Mouse (Mus musculus): Measurements from ENCODE around the gene Kcnk18. TPM values are rescaled to one million over a fixed set of nuclear protein-coding genes. Genes with fewer than 3 reads are reported as not detected.

The Kcnk18 gene
- polyA plus RNA-seq, 1 experiment from 2014 or later: not detected

GRCm38 (mm10) chr19:59192491-59192890 lies 26.5 kb upstream of the Kcnk18 start:
- ATAC-seq (ENCODE audit: borderline replicate concordance, extremely low read depth, low FRiP score, low TSS enrichment): no peak
- H3K9me3 ChIP-seq: no peaks in the 10 kb centered on the region
- no peak overlapping the region for H3K4me3 ChIP-seq
- WGBS: 17% methylated on average over 2 of the region's 2 CpGs
- H3K27me3 ChIP-seq: peaks cover 95% of the 10 kb centered on the region
- H3K27ac ChIP-seq: no peak overlapping the region
- H3K4me1 ChIP-seq: peaks cover 8% of the 10 kb centered on the region
- H3K36me3 ChIP-seq: no peaks in the 10 kb centered on the region
- H3K4me2 ChIP-seq: no peak overlapping the region
- no peak overlapping the region for H3K9ac ChIP-seq

- Histone ChIP-seq H3K9me3 (no peaks in the 10 kb centered on the region), H3K4me2 (peak overlapping the region; percentile 49), H3K27ac (no peak overlapping the region), H3K4me3 (peak overlapping the region; percentile 29; the same call in 1 of the 2 replicates), H3K4me1 (peaks cover 8% of the 10 kb centered on the region), H3K9ac (no peak overlapping the region), H3K36me3 (no peaks in the 10 kb centered on the region), H3K27me3 (peaks cover 93% of the 10 kb centered on the region)
- WGBS: 2% methylated on average over 10 of the region's 10 CpGs
- ATAC-seq (ENCODE audit: borderline replicate concordance, extremely low read depth, low FRiP score, low TSS enrichment): no peak
Measured at GRCm38 (mm10) chr19:59193456-59193855, 25.6 kb upstream of the Kcnk18 start.

GRCm38 (mm10) chr19:59193986-59194820 lies 24.8 kb upstream of the Kcnk18 start:
- no peaks in the 10 kb centered on the region for H3K36me3 ChIP-seq
- H3K4me2 ChIP-seq: peak overlapping the region; percentile 49
- peaks cover 86% of the 10 kb centered on the region for H3K27me3 ChIP-seq
- no peak; the same call in 1 of the 2 replicates for ATAC-seq (ENCODE audit: borderline replicate concordance, extremely low read depth, low FRiP score, low TSS enrichment)
- H3K9ac ChIP-seq: no peak overlapping the region
- no peaks in the 10 kb centered on the region for H3K9me3 ChIP-seq
- H3K4me3 ChIP-seq: peak overlapping the region; percentile 29
- H3K4me1 ChIP-seq: peaks cover 8% of the 10 kb centered on the region
- WGBS: 2% methylated on average over 50 of the region's 50 CpGs
- no peak overlapping the region for H3K27ac ChIP-seq

- no peak for ATAC-seq (ENCODE audit: borderline replicate concordance, extremely low read depth, low FRiP score, low TSS enrichment)
- Histone ChIP-seq H3K9ac (no peak overlapping the region), H3K9me3 (no peaks in the 10 kb centered on the region), H3K36me3 (no peaks in the 10 kb centered on the region), H3K4me1 (peaks cover 8% of the 10 kb centered on the region), H3K4me2 (no peak overlapping the region), H3K4me3 (no peak overlapping the region), H3K27ac (no peak overlapping the region), H3K27me3 (peaks cover 80% of the 10 kb centered on the region)
- 12% methylated on average over 9 of the region's 9 CpGs for WGBS
Measured at GRCm38 (mm10) chr19:59195181-59195770, 23.7 kb upstream of the Kcnk18 start.

DNA sequence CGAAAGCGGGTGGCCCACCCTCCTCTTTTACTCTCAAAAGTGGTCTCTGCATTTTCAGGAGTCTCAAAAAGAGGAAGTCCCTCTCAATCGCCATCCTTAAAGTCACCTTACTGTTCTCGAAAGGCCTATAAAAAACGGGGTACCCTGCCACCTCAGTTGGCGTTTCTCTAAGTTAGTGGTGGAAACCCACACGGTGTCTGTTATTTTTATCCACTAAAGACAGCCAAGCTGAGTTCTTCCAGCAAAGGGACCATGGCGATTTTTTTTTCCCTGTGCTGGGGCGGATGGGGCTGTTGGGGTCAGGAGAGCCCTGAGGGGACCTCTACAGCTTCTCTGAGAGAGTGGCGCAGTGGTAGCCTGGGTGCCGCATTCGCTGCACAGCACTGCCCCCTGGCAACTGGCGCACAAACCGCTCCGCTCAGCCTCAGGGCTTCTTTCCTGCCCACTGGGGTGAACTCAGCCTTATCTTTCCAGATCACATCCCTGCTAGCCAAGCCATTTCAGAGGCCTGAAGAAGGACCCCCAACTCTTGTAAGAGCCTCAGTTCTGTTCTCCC lies 22.8 kb upstream of the Kcnk18 start:
- Histone ChIP-seq H3K9me3 (no peaks in the 10 kb centered on the region), H3K9ac (no peak overlapping the region), H3K36me3 (no peaks in the 10 kb centered on the region), H3K4me2 (no peak overlapping the region), H3K4me3 (no peak overlapping the region), H3K27ac (no peak overlapping the region), H3K27me3 (peaks cover 71% of the 10 kb centered on the region), H3K4me1 (peaks cover 8% of the 10 kb centered on the region)
- WGBS: 8% methylated on average over 14 of the region's 15 CpGs
- 0 out of 2 replicates have a peak, but pooled peaks have one; percentile 67 for ATAC-seq (ENCODE audit: borderline replicate concordance, extremely low read depth, low FRiP score, low TSS enrichment)

GRCm38 (mm10) chr19:59198161-59198560 lies 20.9 kb upstream of the Kcnk18 start:
- Histone ChIP-seq H3K27ac (no peak overlapping the region), H3K9me3 (no peaks in the 10 kb centered on the region), H3K9ac (no peak overlapping the region), H3K4me3 (no peak overlapping the region), H3K36me3 (no peaks in the 10 kb centered on the region), H3K4me2 (no peak overlapping the region), H3K27me3 (peaks cover 51% of the 10 kb centered on the region), H3K4me1 (peaks cover 8% of the 10 kb centered on the region)
- WGBS: 38% methylated on average over 7 of the region's 7 CpGs
- no peak for ATAC-seq (ENCODE audit: borderline replicate concordance, extremely low read depth, low FRiP score, low TSS enrichment)

GRCm38 (mm10) chr19:59208475-59208874 lies 10.5 kb upstream of the Kcnk18 start:
- Histone ChIP-seq H3K4me2 (no peak overlapping the region), H3K9ac (no peak overlapping the region), H3K27ac (no peak overlapping the region), H3K4me1 (no peaks in the 10 kb centered on the region), H3K4me3 (no peak overlapping the region), H3K27me3 (no peaks in the 10 kb centered on the region), H3K9me3 (no peaks in the 10 kb centered on the region), H3K36me3 (no peaks in the 10 kb centered on the region)
- ATAC-seq (ENCODE audit: borderline replicate concordance, extremely low read depth, low FRiP score, low TSS enrichment): no peak
- WGBS: 25% methylated on average over 5 of the region's 5 CpGs

DNA sequence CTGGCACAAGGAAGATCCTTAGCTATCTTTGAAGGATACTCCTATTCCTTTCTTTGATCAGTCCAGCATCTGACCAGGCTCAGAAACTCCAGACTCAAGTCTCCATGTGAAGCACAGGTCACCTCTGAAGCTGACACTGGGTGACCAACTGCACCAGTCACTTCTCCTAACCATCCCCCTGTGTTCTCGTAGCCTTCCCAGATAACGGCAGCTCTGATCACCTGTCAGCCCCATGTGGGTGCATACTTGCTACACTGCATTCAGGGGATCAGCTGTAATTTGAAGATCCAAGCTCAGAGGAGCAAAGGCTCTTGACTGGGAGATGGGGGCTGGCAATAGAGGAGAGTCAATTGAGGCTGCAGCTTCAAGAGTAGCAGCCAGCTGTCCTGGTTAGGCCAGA lies 10.0 kb upstream of the Kcnk18 start:
- Histone ChIP-seq H3K9ac (no peak overlapping the region), H3K27ac (no peak overlapping the region), H3K36me3 (no peaks in the 10 kb centered on the region), H3K4me3 (no peak overlapping the region), H3K4me1 (no peaks in the 10 kb centered on the region), H3K9me3 (no peaks in the 10 kb centered on the region), H3K27me3 (no peaks in the 10 kb centered on the region), H3K4me2 (no peak overlapping the region)
- ATAC-seq (ENCODE audit: borderline replicate concordance, extremely low read depth, low FRiP score, low TSS enrichment): no peak
- 63% methylated on average over 2 of the region's 2 CpGs for WGBS

- Histone ChIP-seq H3K4me3 (no peak overlapping the region), H3K27ac (no peak overlapping the region), H3K9me3 (no peaks in the 10 kb centered on the region), H3K4me2 (no peak overlapping the region), H3K36me3 (no peaks in the 10 kb centered on the region), H3K9ac (no peak overlapping the region), H3K4me1 (no peaks in the 10 kb centered on the region), H3K27me3 (no peaks in the 10 kb centered on the region)
- ATAC-seq (ENCODE audit: borderline replicate concordance, extremely low read depth, low FRiP score, low TSS enrichment): no peak
- WGBS: 68% methylated on average over 3 of the region's 3 CpGs
Measured at GRCm38 (mm10) chr19:59216891-59217290, 2.1 kb upstream of the Kcnk18 start.

DNA sequence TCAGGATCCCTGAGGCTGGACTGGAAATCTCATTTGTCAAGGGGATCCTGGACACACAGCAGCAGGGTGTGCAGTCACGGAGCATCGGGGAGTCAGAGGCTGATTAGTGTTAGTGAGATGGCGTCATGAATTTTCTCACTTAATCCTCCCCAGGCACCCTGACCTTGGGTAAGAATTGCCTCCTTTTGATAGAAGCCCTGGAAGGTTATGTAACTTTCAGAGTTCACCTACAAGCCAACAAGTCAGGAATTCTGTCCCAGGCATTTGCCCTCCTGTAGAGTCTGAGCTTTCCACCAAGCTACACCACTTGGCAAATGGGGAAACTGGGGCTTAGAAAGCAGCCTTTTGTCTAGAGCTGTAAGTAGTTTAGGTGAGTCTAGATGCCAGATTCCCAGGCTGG lies 2.1 kb downstream of the Kcnk18 start:
- H3K27me3 ChIP-seq: no peaks in the 10 kb centered on the region
- no peak overlapping the region for H3K27ac ChIP-seq
- no peaks in the 10 kb centered on the region for H3K36me3 ChIP-seq
- 40% methylated on average over 3 of the region's 3 CpGs for WGBS
- no peaks in the 10 kb centered on the region for H3K9me3 ChIP-seq
- H3K4me2 ChIP-seq: no peak overlapping the region
- no peaks in the 10 kb centered on the region for H3K4me1 ChIP-seq
- no peak overlapping the region for H3K9ac ChIP-seq
- ATAC-seq (ENCODE audit: borderline replicate concordance, extremely low read depth, low FRiP score, low TSS enrichment): no peak
- H3K4me3 ChIP-seq: no peak overlapping the region

DNA sequence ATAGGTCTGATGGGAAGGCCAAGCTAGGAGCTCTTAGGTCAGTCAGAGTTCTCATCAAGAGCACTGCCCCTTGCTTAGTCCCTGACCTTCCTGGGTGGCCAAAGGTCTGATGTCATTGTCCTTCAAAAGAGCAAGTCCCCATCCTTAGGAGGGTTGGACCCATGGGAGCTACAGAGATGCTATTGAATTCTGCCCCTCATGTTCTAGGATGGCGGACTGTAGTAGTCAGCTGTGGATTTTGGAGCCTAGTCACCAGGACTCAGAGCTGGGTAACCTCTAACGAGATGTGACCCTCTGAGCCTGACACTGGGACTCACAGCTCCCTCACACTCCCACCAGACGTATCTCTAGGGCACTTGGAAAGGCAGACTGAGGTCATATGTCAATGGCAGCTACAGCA lies 9.4 kb downstream of the Kcnk18 start:
- Histone ChIP-seq H3K36me3 (no peaks in the 10 kb centered on the region), H3K4me1 (no peaks in the 10 kb centered on the region), H3K4me3 (no peak overlapping the region), H3K27me3 (no peaks in the 10 kb centered on the region), H3K27ac (no peak overlapping the region), H3K9ac (no peak overlapping the region), H3K9me3 (no peaks in the 10 kb centered on the region), H3K4me2 (no peak overlapping the region)
- WGBS: 42% methylated on average over 3 of the region's 3 CpGs
- ATAC-seq (ENCODE audit: borderline replicate concordance, extremely low read depth, low FRiP score, low TSS enrichment): no peak

DNA sequence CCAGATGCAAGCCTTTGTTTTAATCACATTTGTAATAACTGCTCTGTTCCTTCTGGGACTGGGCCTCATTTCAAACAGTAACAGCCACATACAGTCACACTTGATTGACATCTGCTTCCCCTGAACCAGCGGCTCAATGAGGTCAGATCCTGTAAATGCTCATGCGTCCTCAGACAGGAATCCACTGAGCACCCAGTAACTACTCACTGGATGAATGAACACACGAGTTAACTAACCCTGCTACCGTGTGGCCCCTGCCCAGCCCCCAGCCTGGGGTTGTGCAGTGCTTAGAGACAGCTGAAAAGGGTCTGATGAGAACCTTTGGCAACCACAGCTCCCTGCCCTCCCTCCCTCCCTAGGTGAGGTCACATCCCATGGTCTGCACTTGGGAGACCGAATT lies 13.8 kb downstream of the Kcnk18 start:
- 61% methylated on average over 5 of the region's 5 CpGs for WGBS
- Histone ChIP-seq H3K27ac (no peak overlapping the region), H3K9me3 (no peaks in the 10 kb centered on the region), H3K4me1 (no peaks in the 10 kb centered on the region), H3K27me3 (no peaks in the 10 kb centered on the region), H3K4me3 (no peak overlapping the region), H3K4me2 (no peak overlapping the region), H3K36me3 (no peaks in the 10 kb centered on the region), H3K9ac (no peak overlapping the region)
- no peak for ATAC-seq (ENCODE audit: borderline replicate concordance, extremely low read depth, low FRiP score, low TSS enrichment)

Measured in lung, embryonic 15.5 days (tissue).